Mouse (Mus musculus) CD8-positive naive resting alpha-beta T cell, adult 2 months (primary cell): ENCODE results near the gene A830031A19Rik.
A peak's percentile ranks its signal among the peaks of the same experiment; 100 is the strongest.

Experiments
- DNase-seq, 2 experiments: peaks; one replicate each; pipeline ENCODE4 v3.0.0; 2022; ENCODE audit warnings: low read depth in 2 of 2, low spot score in 2 of 2

The A830031A19Rik gene

DNA sequence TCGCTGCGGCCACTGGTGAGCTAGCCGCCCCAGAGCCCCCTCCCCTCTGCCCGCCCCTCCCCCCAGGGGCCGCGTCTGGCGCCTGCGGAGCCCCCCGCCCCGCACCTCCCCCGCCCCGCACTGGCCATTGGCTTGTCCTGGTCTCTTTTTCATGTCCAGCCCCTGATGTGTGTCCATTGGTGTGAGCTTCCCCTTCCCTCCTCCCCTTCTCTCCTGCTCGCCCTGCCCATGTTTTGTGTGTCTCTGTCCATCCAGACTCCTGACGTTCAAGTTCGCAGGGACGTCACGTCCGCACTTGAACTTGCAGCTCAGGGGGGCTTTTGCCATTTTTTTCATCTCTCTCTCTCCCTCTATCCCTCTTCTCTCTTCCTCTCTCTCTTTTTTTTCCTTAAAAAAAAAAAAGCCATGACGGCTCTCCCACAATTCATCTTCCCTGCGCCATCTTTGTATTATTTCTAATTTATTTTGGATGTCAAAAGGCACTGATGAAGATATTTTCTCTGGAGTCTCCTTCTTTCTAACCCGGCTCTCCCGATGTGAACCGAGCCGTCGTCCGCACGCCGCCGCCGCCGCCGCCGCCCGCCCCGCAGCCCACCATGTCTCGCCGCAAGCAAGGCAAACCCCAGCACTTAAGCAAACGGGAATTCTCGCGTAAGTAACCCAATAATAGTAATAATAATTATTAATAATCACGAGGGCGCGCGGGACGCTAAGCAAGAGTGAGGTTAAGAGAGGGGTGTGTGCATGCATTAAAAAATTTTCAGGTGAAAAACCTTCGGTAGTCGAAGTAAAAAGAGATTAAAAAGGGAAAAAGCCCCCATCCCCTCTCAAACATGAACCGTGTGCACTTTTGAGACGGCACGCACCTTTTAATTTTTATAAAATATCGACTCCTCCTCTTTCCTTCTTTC lies 3.2 kb upstream of the A830031A19Rik start, which contains the start of gene Bcl11a:
Gene Bcl11a, plus strand, starts transcription at position 262 of the 911 bp plus-strand sequence.
- no peak for DNase-seq

DNA sequence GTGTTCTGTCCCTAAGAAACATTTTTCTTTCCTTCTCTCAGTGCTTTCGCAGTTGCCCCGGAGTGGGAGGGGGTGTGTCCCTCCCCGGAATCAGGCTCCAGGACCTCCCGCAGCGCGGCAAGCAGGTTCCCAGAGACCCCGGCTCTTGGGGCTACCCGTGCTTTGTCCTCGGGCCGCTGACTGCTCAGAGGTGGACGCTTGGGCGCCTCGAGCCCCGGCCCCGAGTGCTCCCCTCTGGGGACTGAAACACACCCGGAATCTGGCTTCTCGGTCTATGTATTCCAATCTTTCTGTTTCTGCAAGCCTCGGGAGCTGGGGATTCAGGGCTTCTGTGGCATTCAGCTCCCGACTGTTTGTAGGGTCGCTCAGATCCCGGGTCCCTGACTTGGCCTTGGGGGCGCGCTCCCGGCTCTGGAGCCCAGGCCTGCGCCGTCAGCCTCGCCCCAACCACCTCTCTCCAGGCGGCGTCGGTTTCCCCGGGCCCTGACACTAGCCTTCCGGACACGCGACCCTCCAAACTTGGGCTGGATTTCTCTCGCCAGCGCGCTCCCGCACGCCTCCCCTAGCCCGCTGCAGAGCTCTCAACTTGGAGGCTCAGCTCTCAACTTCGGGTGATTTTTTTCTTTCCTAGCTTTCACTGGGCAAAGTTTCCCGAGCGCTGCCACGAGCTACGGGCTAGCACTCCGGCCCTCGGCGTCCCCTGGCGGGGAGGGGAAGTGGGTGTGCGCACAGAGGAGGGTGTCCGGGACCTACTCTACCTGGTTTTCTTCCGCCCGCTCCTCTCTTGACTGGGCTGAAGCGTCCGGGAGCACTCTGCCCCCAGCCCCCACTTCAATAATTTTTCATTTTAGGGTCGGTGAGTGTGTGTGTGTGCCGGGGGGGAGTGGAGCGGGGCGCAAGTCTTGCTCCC lies 2.2 kb upstream of the A830031A19Rik start:
- no peak for DNase-seq

DNA sequence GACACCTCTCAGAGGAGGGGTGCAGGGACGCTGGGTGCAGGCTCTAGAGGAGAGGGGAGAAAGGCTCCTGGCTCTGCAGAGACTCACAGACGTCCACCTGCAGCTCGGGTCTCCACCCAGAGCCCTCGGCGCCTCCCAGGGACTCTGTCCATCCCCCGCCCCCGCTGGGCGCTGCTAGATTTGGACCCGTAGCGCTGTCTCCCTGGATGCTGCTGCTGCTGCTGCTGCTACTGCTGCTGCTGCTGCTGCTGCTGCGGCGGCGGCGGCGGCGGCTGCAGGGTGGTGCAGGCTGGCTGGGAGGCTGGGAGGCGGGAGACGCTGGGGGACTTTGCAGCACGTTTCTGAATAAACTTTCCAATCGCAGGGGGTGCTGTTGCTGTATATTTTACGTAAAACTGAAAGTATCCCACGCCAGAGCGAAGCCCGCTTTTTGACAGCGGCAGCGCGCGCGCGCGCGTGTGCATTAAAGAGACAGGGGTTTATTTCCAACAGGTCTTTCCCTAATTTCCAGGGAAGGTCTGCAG lies 1.3 kb upstream of the A830031A19Rik start:
- DNase-seq: peak; percentile 31 to 44

DNA sequence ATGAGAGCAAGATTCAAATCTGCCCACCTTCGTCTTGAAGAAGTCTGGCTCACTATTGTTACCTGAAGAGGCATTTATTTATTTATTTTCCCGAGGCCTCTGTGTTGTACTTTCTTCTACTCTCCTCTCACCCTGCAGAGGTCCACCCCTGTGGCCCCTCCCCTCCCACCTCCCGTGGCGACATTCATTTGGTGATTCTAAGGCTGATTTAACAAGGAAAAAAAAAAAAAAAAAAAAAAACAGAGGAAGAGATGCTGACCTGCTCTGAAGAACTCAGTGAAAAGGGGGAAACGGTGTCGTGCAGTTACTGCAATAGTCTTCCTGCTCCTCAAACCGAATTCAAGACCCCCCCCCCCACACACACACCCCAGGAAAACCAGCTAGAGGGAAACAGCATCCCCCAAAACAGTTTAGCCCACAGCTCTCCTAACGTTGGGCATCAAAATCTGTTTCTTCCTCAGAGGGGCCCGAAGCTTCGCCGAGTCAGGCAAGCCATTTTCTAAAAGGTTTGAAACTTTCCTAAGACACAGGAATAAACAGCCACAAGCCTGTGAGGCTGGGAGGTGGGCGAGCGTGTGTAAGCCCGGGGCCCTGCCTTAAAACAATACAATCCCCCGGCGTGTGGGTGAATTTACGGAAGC lies 752 bp upstream of the A830031A19Rik start:
- no peak for DNase-seq

DNA sequence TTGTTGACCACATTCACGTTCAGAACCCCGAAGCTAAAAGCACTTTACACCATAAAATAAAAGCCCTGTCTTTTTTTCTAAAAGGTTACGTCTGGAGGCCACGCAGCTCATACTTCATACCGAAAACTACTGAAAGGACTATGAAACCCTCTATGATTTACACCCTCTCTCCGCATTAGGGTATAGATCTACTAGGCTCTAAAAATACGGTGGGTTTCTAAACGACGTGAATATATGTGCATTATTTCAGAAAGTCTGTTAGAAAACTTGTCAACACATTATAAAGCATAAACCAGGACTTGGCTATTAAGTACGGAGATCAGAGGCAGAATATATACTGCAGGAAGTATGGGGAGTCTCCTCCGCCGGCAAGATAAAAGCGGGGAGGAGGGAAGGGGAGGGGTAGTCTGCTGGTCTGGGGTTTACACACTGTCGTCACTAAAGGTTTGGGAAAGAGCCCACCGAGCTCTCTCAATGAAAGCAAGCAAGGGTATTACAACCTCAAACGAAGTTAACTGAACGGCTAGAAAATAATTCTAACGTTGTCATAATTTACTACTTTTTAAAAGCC lies 748 bp downstream of the A830031A19Rik start:
- no peak for DNase-seq

DNA sequence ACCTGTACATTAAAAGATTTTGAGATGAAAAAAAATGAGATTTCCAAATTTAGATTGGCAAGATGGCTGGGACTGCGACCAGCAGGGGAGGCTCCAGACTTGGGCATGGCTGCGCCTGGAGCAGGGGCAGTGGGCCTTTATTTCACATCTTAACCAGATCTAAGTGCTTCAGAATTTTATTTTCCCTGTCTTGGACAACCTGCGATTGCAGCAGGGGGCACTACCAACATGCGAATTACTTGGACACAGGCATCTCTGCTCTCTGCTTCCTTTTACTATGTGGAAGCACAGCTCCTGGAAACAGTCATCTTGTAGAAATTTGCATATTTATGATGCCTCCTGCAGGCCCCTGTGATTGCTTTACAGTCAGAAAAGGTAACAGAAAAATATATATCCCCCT lies 9.5 kb downstream of the A830031A19Rik start:
- no peak for DNase-seq

DNA sequence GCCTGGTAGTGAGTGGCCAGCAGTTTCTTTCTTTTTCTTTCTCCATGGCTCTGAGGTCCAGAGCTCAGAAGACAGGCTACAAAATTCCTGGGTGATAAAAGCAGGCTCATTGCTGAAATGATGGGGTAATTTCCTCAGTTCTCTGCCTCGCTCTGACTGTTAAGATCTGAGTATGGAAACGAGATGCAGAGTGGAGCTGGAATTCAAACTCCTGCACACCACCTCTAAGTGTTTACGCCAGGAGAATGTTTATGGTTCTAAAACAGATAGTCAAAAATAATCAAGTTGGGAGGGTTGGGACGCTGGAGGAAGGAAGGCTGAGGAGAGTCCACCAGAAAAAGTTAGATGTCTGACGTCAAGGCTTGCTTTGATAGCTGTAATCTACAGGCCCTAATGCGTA lies 10.6 kb downstream of the A830031A19Rik start:
- no peak for DNase-seq

DNA sequence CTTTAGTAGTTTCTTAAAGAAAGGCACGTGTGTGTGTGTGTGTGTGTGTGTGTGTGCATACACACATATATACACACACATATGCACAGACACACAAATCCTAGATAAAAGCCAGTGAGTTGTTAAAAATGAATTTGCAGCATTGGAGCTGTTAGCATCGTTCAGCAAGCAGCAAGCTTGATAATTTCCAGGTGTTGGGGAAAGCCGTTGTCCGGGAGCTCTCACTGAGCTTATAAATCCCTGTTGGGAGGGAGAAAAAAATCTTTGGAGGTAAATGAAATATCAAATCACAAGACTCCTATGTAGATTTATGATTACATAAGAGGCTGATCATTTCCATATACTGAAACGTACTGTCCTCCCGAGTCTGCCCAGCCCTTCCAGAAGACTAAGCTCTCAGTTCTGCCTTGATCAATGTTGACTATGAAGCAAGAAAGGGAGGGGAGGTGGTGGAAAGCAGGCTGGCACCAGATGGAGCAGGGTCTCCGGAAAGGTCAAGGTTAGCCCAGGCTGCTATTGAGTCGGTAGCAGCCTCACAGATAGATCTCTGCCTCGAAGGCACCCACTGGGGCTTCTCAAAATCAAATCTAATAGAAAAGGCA lies 12.3 kb downstream of the A830031A19Rik start:
- no peak for DNase-seq

DNA sequence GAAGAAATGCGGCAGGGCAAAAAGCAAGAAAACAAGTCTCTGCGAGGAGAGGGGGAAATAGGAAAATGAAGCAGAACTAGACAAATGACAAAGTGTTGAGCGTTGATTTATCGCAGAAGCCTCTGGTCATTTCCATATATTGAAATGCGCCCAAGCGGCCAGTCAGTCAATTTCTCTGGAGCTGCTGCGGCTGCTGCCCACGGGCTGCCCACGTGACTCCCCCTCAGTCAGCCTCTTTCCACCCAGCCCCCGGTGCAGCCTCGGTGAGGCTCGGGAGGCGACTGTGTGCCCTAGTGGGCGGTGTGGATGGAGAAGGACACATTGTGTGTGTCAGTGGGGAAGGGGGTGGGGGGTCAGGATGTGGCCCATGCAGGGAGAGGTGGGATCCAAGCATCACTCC lies 13.0 kb downstream of the A830031A19Rik start:
- no peak for DNase-seq

DNA sequence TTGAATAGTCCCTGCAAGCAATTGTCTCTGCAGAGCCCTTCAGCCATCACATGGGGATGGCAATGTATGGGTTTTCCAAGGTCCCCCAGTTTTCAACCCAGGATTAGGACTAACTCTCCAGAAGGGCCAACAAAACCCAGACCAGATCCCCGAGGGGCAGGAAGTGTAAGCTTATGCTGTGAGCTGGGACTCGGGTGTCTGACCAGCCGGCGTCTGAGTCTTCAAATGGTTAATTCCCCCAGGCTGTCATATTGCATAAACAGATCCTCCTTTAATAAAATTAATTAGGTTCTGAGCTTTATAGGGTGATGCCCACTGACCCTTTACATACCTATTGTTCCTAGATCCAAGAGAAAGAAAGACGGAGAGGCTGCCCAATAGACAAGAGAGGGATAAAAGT lies 14.4 kb downstream of the A830031A19Rik start:
- DNase-seq: no peak

DNA sequence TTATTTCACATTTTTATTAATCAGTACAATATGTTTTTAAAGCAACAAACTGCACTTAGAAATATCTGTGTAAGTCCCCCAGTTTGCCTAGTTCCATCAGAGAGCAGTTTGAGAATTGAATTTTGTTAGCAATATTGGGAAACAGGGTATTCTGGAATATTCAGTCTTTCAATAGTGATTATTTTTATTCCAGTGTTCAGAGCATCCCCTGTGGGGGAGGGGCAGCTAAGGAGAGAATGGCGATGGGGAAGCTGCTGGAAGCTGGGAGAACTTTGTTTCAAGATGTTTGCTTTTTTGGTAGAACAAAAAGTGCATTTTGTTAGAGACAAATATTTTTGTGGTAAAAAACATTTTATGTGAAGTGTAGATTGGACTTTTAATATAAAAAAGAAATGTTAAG lies 15.7 kb downstream of the A830031A19Rik start:
- DNase-seq: no peak

DNA sequence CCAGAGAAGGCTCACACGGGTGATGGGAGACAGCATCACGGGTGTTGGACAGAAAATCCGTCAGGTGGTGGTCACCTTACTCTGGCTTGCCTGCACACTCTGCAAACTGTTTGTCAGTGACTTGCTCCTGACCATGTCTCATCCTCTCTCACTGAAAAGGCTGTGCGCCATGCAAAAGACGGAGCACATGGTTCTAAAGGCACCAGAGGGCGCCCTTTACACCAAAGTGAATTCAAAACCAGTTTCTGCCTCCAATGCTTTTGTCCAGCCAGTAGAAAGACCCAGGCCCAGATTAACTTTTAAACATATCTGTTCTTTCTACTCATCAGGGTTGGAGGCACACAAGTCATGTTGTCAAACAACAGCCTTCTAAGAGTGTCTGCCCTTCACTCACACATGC lies 22.0 kb downstream of the A830031A19Rik start:
- DNase-seq: no peak

DNA sequence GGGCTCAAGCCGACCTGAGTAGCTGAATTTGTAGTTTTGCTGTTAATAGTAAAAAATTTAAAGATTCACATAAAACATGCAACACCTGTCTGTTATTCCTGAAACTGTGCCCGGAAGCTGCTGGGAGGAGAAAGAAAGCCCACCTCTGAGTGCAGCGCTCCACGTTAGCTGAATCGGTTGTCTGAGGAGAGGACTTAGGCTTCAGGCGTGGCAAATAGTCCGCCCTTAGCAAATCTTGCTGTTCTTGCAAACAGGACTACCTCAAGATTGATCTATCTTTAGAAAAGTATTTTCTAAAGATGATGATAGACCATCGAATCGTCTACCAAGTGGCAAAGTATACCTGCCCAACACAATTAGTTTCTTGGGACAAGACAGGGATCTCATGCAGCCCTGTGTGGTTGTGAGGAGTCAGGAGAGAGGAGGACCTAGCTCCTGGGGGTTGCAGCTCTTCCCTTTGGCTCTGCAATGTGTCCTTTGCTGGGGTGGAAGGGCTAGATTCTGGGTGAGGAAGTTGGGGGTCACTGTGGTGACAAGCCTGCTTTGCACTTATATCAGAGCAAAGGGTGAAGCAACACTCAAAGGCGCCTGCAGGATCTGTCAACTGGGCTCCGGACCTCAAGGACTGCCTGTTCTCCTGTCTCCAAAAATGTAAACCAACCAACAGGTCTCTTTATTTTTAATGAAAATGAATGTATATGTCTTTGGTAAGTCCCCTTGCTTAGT lies 24.7 kb downstream of the A830031A19Rik start:
- no peak for DNase-seq

DNA sequence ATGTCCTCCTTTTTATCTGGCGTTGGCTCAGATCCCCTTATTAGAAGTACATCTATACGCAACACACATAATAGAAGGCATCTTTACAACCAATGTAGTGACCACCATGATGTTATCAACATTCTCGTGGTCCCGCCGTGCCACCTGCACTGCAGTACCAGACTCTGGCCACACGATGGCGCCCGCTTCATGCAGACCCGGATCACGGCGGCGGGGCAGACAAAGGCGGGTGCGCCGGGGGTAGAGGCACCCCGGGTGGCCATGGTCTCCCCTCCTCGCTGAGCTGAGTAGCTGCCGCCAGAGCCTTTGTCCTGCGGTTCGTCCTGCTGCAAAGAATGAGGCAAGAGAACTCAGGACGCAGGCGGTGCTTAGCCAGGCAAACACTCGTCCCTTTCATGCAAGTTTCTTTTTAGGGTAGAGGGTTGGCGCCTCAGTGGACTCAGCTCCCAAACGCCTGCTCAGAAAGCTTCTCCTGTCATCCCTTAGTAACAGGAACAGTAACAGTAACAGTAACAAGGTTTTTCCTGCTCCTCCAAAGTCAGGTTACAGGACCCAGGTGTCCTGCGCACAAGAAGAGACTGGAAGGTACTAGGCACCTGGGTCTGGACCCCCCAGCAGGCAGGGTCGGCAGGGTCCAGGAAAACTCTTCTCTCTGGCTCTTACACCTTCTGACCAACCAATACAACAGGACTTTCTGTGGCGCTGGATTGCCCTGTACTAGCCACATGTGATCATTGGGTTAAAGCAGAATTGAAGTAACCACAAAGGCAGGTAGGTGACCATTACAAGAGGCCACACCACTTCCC lies 25.4 kb downstream of the A830031A19Rik start:
- peak; percentile 65 to 66 for DNase-seq

DNA sequence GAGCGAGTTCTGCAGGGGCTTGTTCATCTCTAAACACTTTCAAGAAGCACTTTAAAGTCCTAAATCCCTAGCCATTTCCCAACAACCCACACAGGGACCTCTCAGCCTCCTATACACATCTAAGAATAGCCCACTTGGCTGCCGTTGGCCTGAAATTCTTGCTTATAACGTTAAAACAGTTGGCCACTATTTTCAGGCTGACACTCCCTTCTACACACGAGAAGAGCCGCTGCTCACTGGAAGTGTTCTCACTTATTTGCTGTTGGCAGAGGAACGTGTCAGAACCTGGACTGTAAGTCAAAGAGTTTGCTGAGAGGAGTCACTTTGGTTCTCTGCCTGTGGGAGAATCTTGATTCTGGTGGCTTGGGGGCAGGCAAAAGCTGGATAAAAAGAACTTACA lies 30.8 kb downstream of the A830031A19Rik start:
- no peak for DNase-seq

DNA sequence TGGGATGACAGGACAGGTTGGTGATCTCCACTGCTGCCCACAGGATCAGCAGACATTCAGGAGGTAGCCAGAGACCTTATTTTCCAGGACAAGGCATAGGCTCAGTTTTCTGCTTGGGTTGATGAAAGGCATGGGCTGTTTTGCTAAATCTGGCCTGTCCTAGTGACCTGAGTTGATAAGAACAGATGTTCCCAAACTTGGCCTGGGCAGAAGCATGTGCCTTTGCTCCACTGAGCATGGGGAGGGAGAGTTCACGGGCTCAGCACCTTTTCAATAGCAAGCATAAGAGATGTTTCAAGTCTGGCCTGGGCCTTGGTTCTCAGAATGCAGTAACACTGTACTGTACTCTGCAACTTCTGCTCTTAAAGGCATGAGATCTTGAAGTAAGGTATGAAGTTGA lies 54.1 kb downstream of the A830031A19Rik start:
- no peak for DNase-seq

DNA sequence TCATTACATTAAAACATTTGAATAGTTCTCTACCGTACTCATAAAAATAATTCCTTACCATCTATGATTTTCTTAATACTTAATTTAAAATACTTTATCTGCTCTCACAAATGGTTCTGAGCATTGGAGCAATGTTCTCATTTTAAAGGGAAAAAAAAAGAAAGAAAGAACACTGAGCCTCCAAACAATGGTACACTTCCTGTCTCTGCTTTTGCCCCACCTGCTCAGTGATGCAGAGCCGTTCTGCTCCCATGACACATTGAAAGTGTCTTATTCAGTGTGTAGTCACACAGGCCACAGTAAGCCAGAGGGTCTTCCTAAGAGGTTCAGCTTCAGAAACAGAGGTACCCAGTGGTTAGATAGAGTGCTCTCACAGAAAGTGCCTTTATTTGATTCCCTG lies 56.1 kb downstream of the A830031A19Rik start:
- no peak for DNase-seq

DNA sequence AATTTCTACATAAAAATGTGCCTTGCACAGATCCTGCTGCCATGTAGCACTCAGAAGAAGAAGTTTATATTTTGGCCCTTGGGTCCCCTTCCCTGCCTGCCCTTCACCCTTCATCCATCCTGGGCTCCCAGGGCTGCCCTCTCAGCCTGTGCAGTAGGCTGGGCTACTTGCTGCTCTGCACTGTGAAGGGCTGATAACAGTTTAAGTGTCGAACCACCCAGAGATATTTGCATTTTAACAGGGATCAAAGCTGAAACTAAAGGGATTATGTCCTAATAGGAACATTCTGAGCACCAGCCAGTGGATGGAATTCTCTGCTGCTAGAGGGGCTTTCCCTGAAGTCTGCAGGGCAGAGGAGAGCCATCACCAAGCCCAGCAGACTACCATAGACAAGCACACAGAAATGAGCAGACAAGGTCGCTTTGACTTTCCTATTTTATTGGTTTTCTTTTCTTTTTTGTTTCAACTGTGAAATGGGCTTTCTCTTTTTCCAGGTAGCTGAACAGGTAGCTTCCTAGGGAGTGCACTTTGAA lies 58.1 kb downstream of the A830031A19Rik start:
- no peak for DNase-seq

DNA sequence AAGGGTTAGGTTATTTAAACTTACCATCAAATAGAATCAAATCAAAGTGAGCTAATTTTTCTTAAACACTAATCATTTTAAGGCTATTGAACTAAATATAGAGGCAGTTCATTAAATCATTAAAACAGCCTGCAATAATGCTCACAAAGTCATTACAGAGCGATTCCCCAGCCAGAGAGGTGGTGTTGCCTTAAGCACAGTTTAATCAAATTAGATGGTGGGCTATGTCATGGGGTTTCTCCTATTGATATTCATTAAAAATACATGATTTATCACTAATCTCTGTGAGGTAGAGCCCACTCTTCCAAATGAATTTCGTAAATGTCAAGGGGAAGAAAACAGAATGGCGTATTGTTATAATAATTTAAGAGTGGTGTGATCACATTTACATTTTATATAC lies 58.8 kb downstream of the A830031A19Rik start:
- no peak for DNase-seq
